Mouse (Mus musculus): ENCODE results near the gene Bsdc1. TPM values are rescaled to one million over a fixed set of nuclear protein-coding genes. Genes with fewer than 3 reads are reported as not detected.
"Not testable (repeated sequence)": the region's sequence is repeated elsewhere in the genome, so short reads cannot be mapped to it uniquely, and the experiment has no call there.

Gene Bsdc1
- total RNA-seq, 2 experiments from 2014 or later: 56.3 to 62.4 TPM

- intact Hi-C loops (cut with DNase I): no loop called here
- DNase-seq (ENCODE audit: low spot score in 2 of 2): no peak
These were observed 46.8 kb downstream of the Bsdc1 start for GRCm38 (mm10) chr4:129508237-129508515.

- DNase-seq (ENCODE audit: low spot score in 2 of 2): no peak
- intact Hi-C loops (cut with DNase I): no loop called here
These were observed 47.6 kb downstream of the Bsdc1 start for GRCm38 (mm10) chr4:129508834-129509600.

GRCm38 (mm10) chr4:129509650-129510049 is 48.3 kb downstream of the Bsdc1 start:
- DNase-seq (ENCODE audit: low spot score in 2 of 2): no peak
- intact Hi-C loops (cut with DNase I): no loop called here

GRCm38 (mm10) chr4:129510723-129511412 is 49.5 kb downstream of the Bsdc1 start:
- no peak for DNase-seq (ENCODE audit: low spot score in 2 of 2)
- intact Hi-C loops (cut with DNase I): no loop called here

- intact Hi-C loops (cut with DNase I): no loop called here
These were observed 50.2 kb downstream of the Bsdc1 start for GRCm38 (mm10) chr4:129511413-129512096.

GRCm38 (mm10) chr4:129513086-129513767 is 51.8 kb downstream of the Bsdc1 start, which contains the start of gene Marcksl1:
Marcksl1 (plus strand) TSS chr4:129513581.
- intact Hi-C loops (cut with DNase I): no loop called here
- peak; percentile 70 to 73 for DNase-seq (ENCODE audit: low spot score in 2 of 2)

More at GRCm38 (mm10) chr4:129511413-129512096, 50.2 kb downstream of the Bsdc1 start:
- DNase-seq (ENCODE audit: low spot score in 2 of 2): no peak

- intact Hi-C loops (cut with DNase I): no loop called here
- DNase-seq (ENCODE audit: low spot score in 2 of 2): no peak
These were observed 52.5 kb downstream of the Bsdc1 start for GRCm38 (mm10) chr4:129513891-129514290.

GRCm38 (mm10) chr4:129514300-129514898 is 53.0 kb downstream of the Bsdc1 start:
- intact Hi-C loops (cut with DNase I): no loop called here
- peak in 1 of 2 experiments; percentile 50 for DNase-seq (ENCODE audit: low spot score in 2 of 2)

GRCm38 (mm10) chr4:129516925-129517324 is 55.5 kb downstream of the Bsdc1 start:
- intact Hi-C loops (cut with DNase I): no loop called here
- DNase-seq (ENCODE audit: low spot score in 2 of 2): no peak

GRCm38 (mm10) chr4:129518519-129518918 is 57.1 kb downstream of the Bsdc1 start:
- intact Hi-C loops (cut with DNase I): no loop called here
- DNase-seq (ENCODE audit: low spot score in 2 of 2): no peak

GRCm38 (mm10) chr4:129525338-129525737 is 64.0 kb downstream of the Bsdc1 start:
- intact Hi-C loops (cut with DNase I): no loop called here
- no peak for DNase-seq (ENCODE audit: low spot score in 2 of 2)

GRCm38 (mm10) chr4:129525889-129526288 is 64.5 kb downstream of the Bsdc1 start:
- no peak for DNase-seq (ENCODE audit: low spot score in 2 of 2)
- intact Hi-C loops (cut with DNase I): no loop called here

GRCm38 (mm10) chr4:129528901-129529300 is 67.5 kb downstream of the Bsdc1 start:
- DNase-seq (ENCODE audit: low spot score in 2 of 2); intact Hi-C loops (cut with DNase I): not testable (repeated sequence)

Other genes with a start within 250 kb of the Bsdc1 start
- gene C77080, start 200.2 kb upstream of the Bsdc1 start, total RNA-seq (2021): 10 to 100 TPM; 19.7 to 27.1 TPM
- 1 to 10 TPM; 1.3 to 2.1 TPM for gene Sync, start 174.0 kb upstream of the Bsdc1 start, total RNA-seq (2021)
- 100 to 1,000 TPM; 115 to 123 TPM for gene Rbbp4, start 126.2 kb upstream of the Bsdc1 start, total RNA-seq (2021)
- gene Zbtb8os, start 125.9 kb upstream of the Bsdc1 start, total RNA-seq (2021): 10 to 100 TPM; 24.6 to 28.4 TPM
- gene Zbtb8a, start 83.5 kb upstream of the Bsdc1 start, total RNA-seq (2021): 1 to 10 TPM; 4.7 to 6.5 TPM
- gene Zbtb8b, start 20.7 kb upstream of the Bsdc1 start, total RNA-seq (2021): 1 to 10 TPM; 4.3 to 4.9 TPM
- under 1 TPM; 0.42 to 0.52 TPM for gene Tssk3, start 29.4 kb downstream of the Bsdc1 start, total RNA-seq (2021)
- gene Fam229a, start 29.6 kb downstream of the Bsdc1 start, total RNA-seq (2021): not detected
- 100 to 1,000 TPM; 150 to 174 TPM for gene Marcksl1, start 52.0 kb downstream of the Bsdc1 start, total RNA-seq (2021)
- 10 to 100 TPM; 27.0 to 27.4 TPM for gene Hdac1, start 81.1 kb downstream of the Bsdc1 start, total RNA-seq (2021)
- 1 to 10 TPM; 2.1 to 2.6 TPM for gene Lck, start 112.1 kb downstream of the Bsdc1 start, total RNA-seq (2021)
- not detected for gene Fam167b, start 117.0 kb downstream of the Bsdc1 start, total RNA-seq (2021)
- gene Eif3i, start 139.1 kb downstream of the Bsdc1 start, total RNA-seq (2021): 100 to 1,000 TPM; 121 to 140 TPM
- gene Tmem234, start 139.1 kb downstream of the Bsdc1 start, total RNA-seq (2021): 10 to 100 TPM; 92.2 to 93.7 TPM
- 1 to 10 TPM; 2.9 to 7.7 TPM for gene Dcdc2b, start 152.7 kb downstream of the Bsdc1 start, total RNA-seq (2021)
- gene Iqcc, start 157.5 kb downstream of the Bsdc1 start, total RNA-seq (2021): 10 to 100 TPM; 27.5 to 36.2 TPM
- gene Ccdc28b, start 162.4 kb downstream of the Bsdc1 start, total RNA-seq (2021): 10 to 100 TPM; 53.7 to 60.8 TPM
- 10 to 100 TPM; 40.2 to 45.3 TPM for gene Txlna, start 179.5 kb downstream of the Bsdc1 start, total RNA-seq (2021)
- gene Kpna6, start 211.2 kb downstream of the Bsdc1 start, total RNA-seq (2021): 100 to 1,000 TPM in 1 of 2 experiments, 10 to 100 TPM in 1; 93.3 to 101 TPM
- gene Tmem39b, start 235.3 kb downstream of the Bsdc1 start, total RNA-seq (2021): 10 to 100 TPM; 10.3 to 18.0 TPM